Mouse (Mus musculus): ENCODE data around the gene Zdhhc18. TPM values are rescaled to one million over a fixed set of nuclear protein-coding genes. Genes with fewer than 3 reads are reported as not detected.
A peak's percentile ranks its signal among the peaks of the same experiment; 100 is the strongest.
"Not testable (repeated sequence)": the region's sequence is repeated elsewhere in the genome, so short reads cannot be mapped to it uniquely, and the experiment has no call there.

The Zdhhc18 gene
- total RNA-seq, 1 experiment: 39.0 TPM

GRCm38 (mm10) chr4:133652746-133653145, 2.8 kb upstream of the Zdhhc18 start:
- H3K9ac ChIP-seq (ENCODE audit: insufficient read depth, low read depth, low read length, poor library complexity, severe bottlenecking): no peak overlapping the region
- no peak overlapping the region; the same call in 1 of the 2 replicates for H3K27ac ChIP-seq (ENCODE audit: insufficient read depth, low read depth, low read length, poor library complexity, severe bottlenecking)
- no peaks in the 10 kb centered on the region for H3K36me3 ChIP-seq (ENCODE audit: control insufficient read depth, insufficient read depth, low read length, poor library complexity, severe bottlenecking)
- in situ Hi-C loops (cut with MboI; ENCODE audit: low sequenced_read_pairs in 2 of 2, unreplicated experiment in 2 of 2): no loop called here
- no peak overlapping the region for H3K4me3 ChIP-seq (ENCODE audit: insufficient read depth in 1 of 2, low read depth in 1 of 2, low read length in 2 of 2, poor library complexity in 1 of 2, severe bottlenecking in 1 of 2)
- no peak for DNase-seq (ENCODE audit: low read depth, low spot score)
- no peaks in the 10 kb centered on the region for H3K9me3 ChIP-seq (ENCODE audit: control insufficient read depth, insufficient read depth, low read depth, low read length)
- no peak for TF ChIP-seq ZNF384 (IDR thresholded peaks at IDR 0.05; ENCODE audit: low read depth, low read length)
- no peak for TF ChIP-seq CHD2 (IDR thresholded peaks at IDR 0.05; ENCODE audit: low read depth, low read length)
- TF ChIP-seq ZC3H11A (IDR thresholded peaks at IDR 0.05; ENCODE audit: borderline replicate concordance, low read depth, low read length): no peak
- no peak for TF ChIP-seq MAFK (IDR thresholded peaks at IDR 0.05; ENCODE audit: insufficient read depth, low read depth, low read length)
- no peak for TF ChIP-seq HCFC1 (IDR thresholded peaks at IDR 0.05; ENCODE audit: borderline replicate concordance, insufficient read depth, low read length)
- H3K4me1 ChIP-seq (ENCODE audit: control insufficient read depth in 2 of 2, insufficient read depth in 2 of 2, low read length in 2 of 2, poor library complexity in 1 of 2): peaks cover 11 to 12% of the 10 kb centered on the region in 2 experiments; a peak in 3 of 4 replicates

- in situ Hi-C loops (cut with MboI; ENCODE audit: low sequenced_read_pairs in 2 of 2, unreplicated experiment in 2 of 2): no loop called here
- Histone ChIP-seq H3K36me3 (ENCODE audit: control insufficient read depth, insufficient read depth, low read length, poor library complexity, severe bottlenecking) (no peaks in the 10 kb centered on the region), H3K9me3 (ENCODE audit: control insufficient read depth, insufficient read depth, low read depth, low read length) (no peaks in the 10 kb centered on the region), H3K27ac (ENCODE audit: insufficient read depth, low read depth, low read length, poor library complexity, severe bottlenecking) (no peak overlapping the region; the same call in 1 of the 2 replicates), H3K9ac (ENCODE audit: insufficient read depth, low read depth, low read length, poor library complexity, severe bottlenecking) (no peak overlapping the region), H3K4me3 (ENCODE audit: insufficient read depth in 1 of 2, low read depth in 1 of 2, low read length in 2 of 2, poor library complexity in 1 of 2, severe bottlenecking in 1 of 2) (no peak overlapping the region), H3K4me1 (ENCODE audit: control insufficient read depth in 2 of 2, insufficient read depth in 2 of 2, low read length in 2 of 2, poor library complexity in 1 of 2) (peaks cover 9 to 13% of the 10 kb centered on the region in 2 experiments; a peak in 3 of 4 replicates)
- DNase-seq (ENCODE audit: low read depth, low spot score): no peak
- TF ChIP-seq MAFK (IDR thresholded peaks at IDR 0.05; ENCODE audit: insufficient read depth, low read depth, low read length) (no peak), CHD2 (IDR thresholded peaks at IDR 0.05; ENCODE audit: low read depth, low read length) (no peak), HCFC1 (IDR thresholded peaks at IDR 0.05; ENCODE audit: borderline replicate concordance, insufficient read depth, low read length) (no peak), ZNF384 (IDR thresholded peaks at IDR 0.05; ENCODE audit: low read depth, low read length) (no peak), ZC3H11A (IDR thresholded peaks at IDR 0.05; ENCODE audit: borderline replicate concordance, low read depth, low read length) (no peak)
Measured at GRCm38 (mm10) chr4:133651986-133652385, 2.0 kb upstream of the Zdhhc18 start.

- Histone ChIP-seq H3K9me3 (ENCODE audit: control insufficient read depth, insufficient read depth, low read depth, low read length) (no peaks in the 10 kb centered on the region), H3K9ac (ENCODE audit: insufficient read depth, low read depth, low read length, poor library complexity, severe bottlenecking) (no peak overlapping the region; the same call in 1 of the 2 replicates), H3K36me3 (ENCODE audit: control insufficient read depth, insufficient read depth, low read length, poor library complexity, severe bottlenecking) (no peaks in the 10 kb centered on the region), H3K27ac (ENCODE audit: insufficient read depth, low read depth, low read length, poor library complexity, severe bottlenecking) (no peak overlapping the region), H3K4me3 (ENCODE audit: insufficient read depth in 1 of 2, low read depth in 1 of 2, low read length in 2 of 2, poor library complexity in 1 of 2, severe bottlenecking in 1 of 2) (no peak overlapping the region), H3K4me1 (ENCODE audit: control insufficient read depth in 2 of 2, insufficient read depth in 2 of 2, low read length in 2 of 2, poor library complexity in 1 of 2) (peaks cover 4 to 11% of the 10 kb centered on the region in 2 experiments; a peak in 1 of 4 replicates)
- in situ Hi-C loops (cut with MboI; ENCODE audit: low sequenced_read_pairs in 2 of 2, unreplicated experiment in 2 of 2): no loop called here
- TF ChIP-seq CHD2 (IDR thresholded peaks at IDR 0.05; ENCODE audit: low read depth, low read length): no peak
- TF ChIP-seq MAFK (IDR thresholded peaks at IDR 0.05; ENCODE audit: insufficient read depth, low read depth, low read length): no peak
- TF ChIP-seq ZC3H11A (IDR thresholded peaks at IDR 0.05; ENCODE audit: borderline replicate concordance, low read depth, low read length): no peak
- no peak for TF ChIP-seq ZNF384 (IDR thresholded peaks at IDR 0.05; ENCODE audit: low read depth, low read length)
- no peak for DNase-seq (ENCODE audit: low read depth, low spot score)
Measured at GRCm38 (mm10) chr4:133651445-133651844, 1.5 kb upstream of the Zdhhc18 start.

- H3K9me3 ChIP-seq (ENCODE audit: control insufficient read depth, insufficient read depth, low read depth, low read length); H3K27ac ChIP-seq (ENCODE audit: insufficient read depth, low read depth, low read length, poor library complexity, severe bottlenecking); H3K9ac ChIP-seq (ENCODE audit: insufficient read depth, low read depth, low read length, poor library complexity, severe bottlenecking); H3K4me1 ChIP-seq (ENCODE audit: control insufficient read depth in 2 of 2, insufficient read depth in 2 of 2, low read length in 2 of 2, poor library complexity in 1 of 2); H3K36me3 ChIP-seq (ENCODE audit: control insufficient read depth, insufficient read depth, low read length, poor library complexity, severe bottlenecking); DNase-seq (ENCODE audit: low read depth, low spot score); in situ Hi-C loops (cut with MboI; ENCODE audit: low sequenced_read_pairs in 2 of 2, unreplicated experiment in 2 of 2): not testable (repeated sequence)
- peak overlapping the region in 1 of 2 experiments; percentile 53; a peak in 1 of 4 replicates for H3K4me3 ChIP-seq (ENCODE audit: insufficient read depth in 1 of 2, low read depth in 1 of 2, low read length in 2 of 2, poor library complexity in 1 of 2, severe bottlenecking in 1 of 2)
Measured at GRCm38 (mm10) chr4:133649464-133649863, 490 bp downstream of the Zdhhc18 start.

GRCm38 (mm10) chr4:133645680-133646079, 4.3 kb downstream of the Zdhhc18 start:
- no peak for DNase-seq (ENCODE audit: low read depth, low spot score)
- TF ChIP-seq MAFK (IDR thresholded peaks at IDR 0.05; ENCODE audit: insufficient read depth, low read depth, low read length) (no peak), CHD2 (IDR thresholded peaks at IDR 0.05; ENCODE audit: low read depth, low read length) (no peak), ZNF384 (IDR thresholded peaks at IDR 0.05; ENCODE audit: low read depth, low read length) (no peak), HCFC1 (IDR thresholded peaks at IDR 0.05; ENCODE audit: borderline replicate concordance, insufficient read depth, low read length) (no peak), ZC3H11A (IDR thresholded peaks at IDR 0.05; ENCODE audit: borderline replicate concordance, low read depth, low read length) (no peak)
- Histone ChIP-seq H3K27ac (ENCODE audit: insufficient read depth, low read depth, low read length, poor library complexity, severe bottlenecking) (no peak overlapping the region), H3K9me3 (ENCODE audit: control insufficient read depth, insufficient read depth, low read depth, low read length) (no peaks in the 10 kb centered on the region), H3K9ac (ENCODE audit: insufficient read depth, low read depth, low read length, poor library complexity, severe bottlenecking) (0 out of 2 replicates have a peak overlapping the region, but pooled peaks have one; percentile 7), H3K4me3 (ENCODE audit: insufficient read depth in 1 of 2, low read depth in 1 of 2, low read length in 2 of 2, poor library complexity in 1 of 2, severe bottlenecking in 1 of 2) (peak overlapping the region in 1 of 2 experiments; percentile 33; a peak in 1 of 4 replicates), H3K4me1 (ENCODE audit: control insufficient read depth in 2 of 2, insufficient read depth in 2 of 2, low read length in 2 of 2, poor library complexity in 1 of 2) (peaks cover 0 to 3% of the 10 kb centered on the region in 2 experiments; a peak in 1 of 4 replicates), H3K36me3 (ENCODE audit: control insufficient read depth, insufficient read depth, low read length, poor library complexity, severe bottlenecking) (no peaks in the 10 kb centered on the region)
- in situ Hi-C loops (cut with MboI; ENCODE audit: low sequenced_read_pairs in 2 of 2, unreplicated experiment in 2 of 2): no loop called here
